8 mouse cellular contexts compared by ENCODE assay signal in the genomic region with DNA sequence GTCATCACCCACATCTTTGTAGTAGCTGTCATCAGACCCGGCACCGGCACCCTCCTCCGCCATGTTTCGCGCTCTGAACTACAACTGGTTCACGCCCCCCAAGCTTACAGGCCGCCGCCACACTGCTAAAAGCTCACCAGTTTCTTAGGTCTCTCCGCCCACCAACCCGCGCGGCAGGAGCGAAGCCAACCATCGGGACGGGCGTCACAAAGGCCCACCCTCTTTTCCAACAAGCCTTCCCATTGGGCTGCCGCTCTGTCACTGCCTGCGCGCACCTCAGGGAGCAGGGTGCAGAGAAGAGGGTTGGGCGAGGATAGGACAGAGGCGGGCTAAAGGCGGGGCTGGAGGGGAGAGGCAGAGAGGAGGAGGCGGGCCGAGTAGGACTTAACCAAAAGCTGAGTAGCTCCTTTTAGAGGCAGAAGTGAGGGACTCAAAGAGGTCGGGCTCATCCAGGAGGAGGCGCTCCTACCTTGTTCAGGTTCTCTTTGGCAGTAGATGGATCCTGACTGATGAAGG. TPM values are rescaled to one million over a fixed set of nuclear protein-coding genes. Genes with fewer than 3 reads are reported as not detected.
DNase-seq lines count a peak whose midpoint lies in the region; ATAC-seq and TF ChIP-seq lines count a peak whose summit lies in the region.

A gene (minus strand): TSS at position 168 of the 516 bp plus-strand sequence.

- intact Hi-C loops in heart, postnatal 36 days (cut with DNase I): no loop called here

- no peaks in the 10 kb centered on the region for H3K27me3 ChIP-seq in G1E (ENCODE audit: insufficient read depth, low read length)
- H3K27me3 ChIP-seq in forebrain, embryonic 16.5 days (replicated peaks; ENCODE audit: control insufficient read depth, insufficient read depth, low read length): no peaks in the 10 kb centered on the region
- no peaks in the 10 kb centered on the region for H3K27me3 ChIP-seq in lung, embryonic 14.5 days (ENCODE audit: insufficient read depth, low read length)
- no peaks in the 10 kb centered on the region for H3K27me3 ChIP-seq in thymus, adult 2 months (ENCODE audit: control insufficient read depth, insufficient read depth, low read length)

- H3K4me2 ChIP-seq in forebrain, embryonic 16.5 days (ENCODE audit: low read length): peak within 1 kb of the TSS; percentile 65
- peak within 1 kb of the TSS; percentile 63 for H3K4me2 ChIP-seq in lung, embryonic 14.5 days

- H3K4me3 ChIP-seq in G1E (ENCODE audit: low read depth, low read length): peak within 1 kb of the TSS; percentile 72
- H3K4me3 ChIP-seq in forebrain, embryonic 16.5 days (replicated peaks; ENCODE audit: low read length): peak within 1 kb of the TSS; percentile 53
- peak within 1 kb of the TSS; percentile 57 for H3K4me3 ChIP-seq in layer of hippocampus, adult 2 months
- peak within 1 kb of the TSS; percentile 51 for H3K4me3 ChIP-seq in lung, embryonic 14.5 days (ENCODE audit: low read depth, low read length)
- H3K4me3 ChIP-seq in olfactory bulb, adult 2 months (ENCODE audit: insufficient read depth, low read depth, low read length): peak within 1 kb of the TSS; percentile 67
- H3K4me3 ChIP-seq in thymus, adult 2 months (ENCODE audit: control insufficient read depth, insufficient read depth, low read length): peak within 1 kb of the TSS; percentile 80

- peak within 1 kb of the TSS; percentile 60 for H3K9ac ChIP-seq in forebrain, embryonic 16.5 days (replicated peaks; ENCODE audit: low read depth, low read length)
- peak within 1 kb of the TSS; percentile 49 for H3K9ac ChIP-seq in lung, embryonic 14.5 days

- H3K4me1 ChIP-seq in G1E (ENCODE audit: insufficient read depth, low read depth, low read length): peaks cover 10% of the 10 kb centered on the region
- H3K4me1 ChIP-seq in forebrain, embryonic 16.5 days (replicated peaks; ENCODE audit: control insufficient read depth, insufficient read depth, low read length): peaks cover 8% of the 10 kb centered on the region
- H3K4me1 ChIP-seq in lung, embryonic 14.5 days (ENCODE audit: insufficient read depth): no peaks in the 10 kb centered on the region
- H3K4me1 ChIP-seq in olfactory bulb, adult 2 months (ENCODE audit: control insufficient read depth, insufficient read depth, low read length): peaks cover 4% of the 10 kb centered on the region; the same call in 1 of the 2 replicates
- H3K4me1 ChIP-seq in thymus, adult 2 months (replicated peaks; ENCODE audit: control insufficient read depth, insufficient read depth, low read length): peaks cover 5% of the 10 kb centered on the region

- 26% methylated on average over 24 of the region's 26 CpGs for WGBS in forebrain, embryonic 16.5 days
- 12% methylated on average over 26 of the region's 26 CpGs for WGBS in lung, embryonic 14.5 days
- 19% methylated on average over 26 of the region's 26 CpGs for WGBS in olfactory bulb, adult 2 months
- WGBS in thymus, adult 2 months: 0% methylated on average over 25 of the region's 26 CpGs

- DNase-seq in G1E (ENCODE audit: low spot score): peak; percentile 90
- DNase-seq in cerebellum, adult 18-20 months: peak; percentile 83 to 96
- DNase-seq in heart, postnatal 36 days: peak; percentile 83 to 84
- DNase-seq in layer of hippocampus, adult 2 months (ENCODE audit: low spot score in 2 of 2): peak; percentile 85 to 94
- peak; percentile 93 for DNase-seq in lung, embryonic 14.5 days
- DNase-seq in thymus, adult 2 months: peak; percentile 86

- H3K27ac ChIP-seq in forebrain, embryonic 16.5 days (ENCODE audit: low read length): no peak within 1 kb of the TSS
- no peak within 1 kb of the TSS for H3K27ac ChIP-seq in layer of hippocampus, adult 2 months
- H3K27ac ChIP-seq in lung, embryonic 14.5 days (ENCODE audit: low read depth): no peak within 1 kb of the TSS
- no peak within 1 kb of the TSS for H3K27ac ChIP-seq in olfactory bulb, adult 2 months (ENCODE audit: insufficient read depth, low read depth, low read length)
- no peak within 1 kb of the TSS for H3K27ac ChIP-seq in thymus, adult 2 months (ENCODE audit: control insufficient read depth, insufficient read depth, low read length)

- H3K36me3 ChIP-seq in G1E (replicated peaks): peaks cover 24% of the 10 kb centered on the region
- no peaks in the 10 kb centered on the region for H3K36me3 ChIP-seq in forebrain, embryonic 16.5 days (ENCODE audit: control insufficient read depth, insufficient read depth)
- H3K36me3 ChIP-seq in lung, embryonic 14.5 days (ENCODE audit: insufficient read depth): no peaks in the 10 kb centered on the region
- no peaks in the 10 kb centered on the region for H3K36me3 ChIP-seq in thymus, adult 2 months (ENCODE audit: control insufficient read depth, insufficient read depth, low read length)

- 0 out of 2 replicates have a peak, but pooled peaks have one; percentile 5 for TF ChIP-seq CTCF in G1E (IDR thresholded peaks at IDR 0.05; ENCODE audit: low read depth, low read length)
- TF ChIP-seq CTCF in layer of hippocampus, adult 2 months (conservative IDR thresholded peaks at IDR 0.05): peak; percentile 74
- peak; percentile 68 for TF ChIP-seq CTCF in lung, embryonic 14.5 days (IDR thresholded peaks at IDR 0.05; ENCODE audit: low read depth)
- no peak for TF ChIP-seq CTCF in olfactory bulb, adult 2 months (IDR thresholded peaks at IDR 0.05; ENCODE audit: insufficient read depth, low read depth, low read length)
- 0 out of 2 replicates have a peak, but pooled peaks have one; percentile 39 for TF ChIP-seq CTCF in thymus, adult 2 months (IDR thresholded peaks at IDR 0.05; ENCODE audit: borderline replicate concordance, control insufficient read depth, extremely low read depth, insufficient read depth, low read length, poor library complexity)

- no peaks in the 10 kb centered on the region for H3K9me3 ChIP-seq in G1E (replicated peaks)
- no peaks in the 10 kb centered on the region for H3K9me3 ChIP-seq in forebrain, embryonic 16.5 days (ENCODE audit: control insufficient read depth, low read length)
- no peaks in the 10 kb centered on the region for H3K9me3 ChIP-seq in lung, embryonic 14.5 days (ENCODE audit: low read depth, low read length)

- no peak for TF ChIP-seq POLR2A in olfactory bulb, adult 2 months (IDR thresholded peaks at IDR 0.05; ENCODE audit: insufficient read depth, low read depth, low read length)
- no peak for TF ChIP-seq POLR2A in thymus, adult 2 months (IDR thresholded peaks at IDR 0.05; ENCODE audit: control insufficient read depth, extremely low read depth, insufficient read depth, low read length, poor library complexity)

- ATAC-seq in G1E (ENCODE audit: extremely low read depth, insufficient number of reproducible peaks, low FRiP score, poor library complexity, severe bottlenecking): peak; percentile 99
- ATAC-seq in forebrain, embryonic 16.5 days: peak; percentile 100
- peak; percentile 100 for ATAC-seq in lung, embryonic 14.5 days (ENCODE audit: insufficient read depth)

RNA-seq across cellular contexts. Expression of the gene that starts here (rescaled TPM):
- total RNA-seq in G1E (2014; fragmentation: Nextera tagmentation): 14.4 and 19.3 TPM in 2 replicates
- total RNA-seq in G1E (2017): 34.1 and 35.2 TPM in 2 replicates
- 3.6 and 3.9 TPM in 2 replicates for polyA plus RNA-seq in G1E (2012)
- polyA plus RNA-seq in forebrain, embryonic 16.5 days (2015; fragmentation: Nextera tagmentation; extraction: Ambion mirVana): 59.5 and 60.1 TPM in 2 replicates
- total RNA-seq in heart, postnatal 36 days (2021): 1 to 10 TPM; 6.8 to 6.9 TPM
- total RNA-seq in layer of hippocampus, adult 2 months (2021): 10 to 100 TPM in 1 of 2 experiments, 1 to 10 TPM in 1; 8.1 to 11.1 TPM
- 68.8 and 76.3 TPM in 2 replicates for polyA plus RNA-seq in lung, embryonic 14.5 days (2014; fragmentation: Nextera tagmentation; extraction: Ambion mirVana)
- polyA plus RNA-seq in olfactory bulb, adult 2 months (2012; ENCODE audit: insufficient read depth, insufficient read length, low replicate concordance, missing spikeins): not detected in 2 replicates
- 20.8 and 21.4 TPM in 2 replicates for polyA plus RNA-seq in thymus, adult 2 months (2012; rRNA removed)
